Mouse (Mus musculus) intestine, postnatal 0 days (tissue): ENCODE results near the gene Pde1a. TPM values are rescaled to one million over a fixed set of nuclear protein-coding genes. Genes with fewer than 3 reads are reported as not detected.

ENCODE experiments used
- ATAC-seq: fragments of 200-750 bp; cut with Nextera tagmentation; 2 replicates; pipeline ENCODE4 v1.8.0; 2017; ENCODE audit warnings: mild to moderate bottlenecking, moderate TSS enrichment, moderate library complexity
- H3K27ac ChIP-seq: fragments of 300-500 bp; sonication (generic); 2 replicates; pipeline ENCODE4 v1.5.1; 2014; ENCODE audit warnings: mild to moderate bottlenecking, low read depth, low read length, moderate library complexity
- H3K27me3 ChIP-seq: fragments of 300-500 bp; sonication (generic); replicated peaks from 2 replicates; pipeline ENCODE4 v1.6.1; 2014; ENCODE audit warnings: low read length, mixed read lengths; ENCODE audit not compliant: control insufficient read depth, insufficient read depth
- H3K36me3 ChIP-seq: fragments of 300-500 bp; sonication (generic); 2 replicates; pipeline ENCODE4 v1.6.1; 2014; ENCODE audit warnings: mild to moderate bottlenecking, moderate library complexity; ENCODE audit not compliant: control insufficient read depth, insufficient read depth
- H3K4me1 ChIP-seq: fragments of 300-500 bp; sonication (generic); replicated peaks from 2 replicates; pipeline ENCODE4 v1.6.1; 2014; ENCODE audit warnings: antibody characterized with exemption, low read length, mixed read lengths; ENCODE audit not compliant: control insufficient read depth, insufficient read depth
- H3K4me2 ChIP-seq: fragments of 300-500 bp; sonication (generic); replicated peaks from 2 replicates; pipeline ENCODE4 v1.6.1; 2014; ENCODE audit warnings: low read depth, mild to moderate bottlenecking, moderate library complexity
- H3K4me3 ChIP-seq: fragments of 300-500 bp; sonication (generic); 2 replicates; pipeline ENCODE4 v1.5.1; 2014; ENCODE audit warnings: low read depth, low read length
- H3K9ac ChIP-seq: fragments of 300-500 bp; sonication (generic); 2 replicates; pipeline ENCODE4 v1.6.1; 2014; ENCODE audit warnings: mild to moderate bottlenecking, low read depth, low read length
- H3K9me3 ChIP-seq: fragments of 300-500 bp; sonication (generic); 2 replicates; pipeline ENCODE4 v1.6.1; 2016; ENCODE audit warnings: mixed run types; ENCODE audit not compliant: control insufficient read depth
- CTCF ChIP-seq: sonication (generic); IDR thresholded peaks from 2 replicates; pipeline ENCODE4 v1.5.1; 2016; ENCODE audit warnings: low read depth, mild to moderate bottlenecking, control low read depth, antibody characterized with exemption, moderate library complexity
- WGBS: fragments of 180-500 bp; shearing (Covaris S2); extraction: QIAGEN DNeasy Blood & Tissue Kit; methylation state at CpG from one replicate; pipeline ENCODE4 v1.1.7; 2014; 5-methylcytosine and 5-hydroxymethylcytosine counted together
- polyA plus RNA-seq: library from polyadenylated mRNA; unstranded; fragments of >200 nt; fragmentation: Nextera tagmentation; extraction: Ambion mirVana; gene quantifications from 2 replicates; pipeline ENCODE4 v1.2.1, GENCODE M21; 2015

Gene Pde1a
- polyA plus RNA-seq, 1 experiment from 2014 or later = 14.5 TPM

GRCm38 (mm10) chr2:80150019-80150418 is 20.8 kb upstream of the Pde1a start:
- no peak for ATAC-seq
- Histone ChIP-seq H3K9ac (no peak overlapping the region), H3K27ac (no peak overlapping the region), H3K4me1 (no peaks in the 10 kb centered on the region), H3K9me3 (no peaks in the 10 kb centered on the region), H3K4me3 (no peak overlapping the region), H3K27me3 (no peaks in the 10 kb centered on the region), H3K36me3 (no peaks in the 10 kb centered on the region), H3K4me2 (no peak overlapping the region)
- no peak for TF ChIP-seq CTCF
- 67% methylated on average over 6 of the region's 6 CpGs for WGBS

- 79% methylated on average over 3 of the region's 3 CpGs for WGBS
- Histone ChIP-seq H3K27me3 (no peaks in the 10 kb centered on the region), H3K9ac (no peak overlapping the region), H3K36me3 (no peaks in the 10 kb centered on the region), H3K4me2 (no peak overlapping the region), H3K27ac (no peak overlapping the region), H3K4me3 (no peak overlapping the region), H3K4me1 (no peaks in the 10 kb centered on the region), H3K9me3 (no peaks in the 10 kb centered on the region)
- no peak for ATAC-seq
- no peak for TF ChIP-seq CTCF
Observed at GRCm38 (mm10) chr2:80149332-80149731, 20.1 kb upstream of the Pde1a start.

- no peaks in the 10 kb centered on the region for H3K9me3 ChIP-seq
- no peak for ATAC-seq
- H3K27ac ChIP-seq = no peak overlapping the region
- no peak overlapping the region for H3K4me2 ChIP-seq
- no peaks in the 10 kb centered on the region for H3K27me3 ChIP-seq
- 78% methylated on average over 3 of the region's 3 CpGs for WGBS
- TF ChIP-seq CTCF = no peak
- no peak overlapping the region for H3K9ac ChIP-seq
- no peaks in the 10 kb centered on the region for H3K4me1 ChIP-seq
- no peak overlapping the region for H3K4me3 ChIP-seq
- H3K36me3 ChIP-seq = no peaks in the 10 kb centered on the region
Observed at GRCm38 (mm10) chr2:80135076-80135475, 5.8 kb upstream of the Pde1a start.

GRCm38 (mm10) chr2:80132677-80133076 is 3.4 kb upstream of the Pde1a start:
- no peak overlapping the region for H3K27ac ChIP-seq
- H3K36me3 ChIP-seq = no peaks in the 10 kb centered on the region
- H3K4me1 ChIP-seq = no peaks in the 10 kb centered on the region
- TF ChIP-seq CTCF = no peak
- H3K4me2 ChIP-seq = no peak overlapping the region
- no peak overlapping the region for H3K9ac ChIP-seq
- 79% methylated on average over 3 of the region's 3 CpGs for WGBS
- no peak for ATAC-seq
- no peaks in the 10 kb centered on the region for H3K9me3 ChIP-seq
- no peaks in the 10 kb centered on the region for H3K27me3 ChIP-seq
- no peak overlapping the region for H3K4me3 ChIP-seq

- no peaks in the 10 kb centered on the region for H3K27me3 ChIP-seq
- no peak overlapping the region for H3K4me2 ChIP-seq
- no peaks in the 10 kb centered on the region for H3K36me3 ChIP-seq
- H3K9me3 ChIP-seq = no peaks in the 10 kb centered on the region
- TF ChIP-seq CTCF = no peak
- H3K9ac ChIP-seq = no peak overlapping the region
- no peak overlapping the region for H3K27ac ChIP-seq
- H3K4me3 ChIP-seq = no peak overlapping the region
- no peak for ATAC-seq
- 42% methylated on average over 4 of the region's 4 CpGs for WGBS
- no peaks in the 10 kb centered on the region for H3K4me1 ChIP-seq
Observed at GRCm38 (mm10) chr2:80126663-80127062, 2.6 kb downstream of the Pde1a start.

GRCm38 (mm10) chr2:80086891-80087290 is 42.4 kb downstream of the Pde1a start:
- Histone ChIP-seq H3K4me2 (no peak overlapping the region), H3K27me3 (no peaks in the 10 kb centered on the region), H3K4me3 (no peak overlapping the region), H3K9ac (no peak overlapping the region), H3K27ac (no peak overlapping the region), H3K36me3 (no peaks in the 10 kb centered on the region), H3K4me1 (no peaks in the 10 kb centered on the region), H3K9me3 (no peaks in the 10 kb centered on the region)
- 70% methylated on average over 2 of the region's 2 CpGs for WGBS
- TF ChIP-seq CTCF = no peak
- no peak for ATAC-seq
